Mouse (Mus musculus) ES-Bruce4 (cell line): ENCODE results near the gene Hcn2. TPM values are rescaled to one million over a fixed set of nuclear protein-coding genes. Genes with fewer than 3 reads are reported as not detected.

ENCODE experiments used
- H3K27ac ChIP-seq: 2 replicates; pipeline ENCODE4 v1.5.1; 2012; ENCODE audit warnings: low read length, inconsistent platforms; ENCODE audit not compliant: insufficient read depth
- H3K27me3 ChIP-seq: 2 replicates; pipeline ENCODE4 v1.6.1; 2012; ENCODE audit warnings: mild to moderate bottlenecking, low read length, inconsistent platforms; ENCODE audit not compliant: control insufficient read depth, poor library complexity, insufficient read depth, severe bottlenecking
- H3K36me3 ChIP-seq: 2 replicates; pipeline ENCODE4 v1.6.1; 2012; ENCODE audit warnings: inconsistent platforms, mild to moderate bottlenecking, low read length, moderate library complexity; ENCODE audit not compliant: control insufficient read depth, poor library complexity, insufficient read depth, severe bottlenecking
- H3K4me1 ChIP-seq: one replicate; pipeline ENCODE4 v1.8.1; 2011; ENCODE audit warnings: low read length; ENCODE audit not compliant: control insufficient read depth, insufficient read depth
- H3K4me3 ChIP-seq: 2 replicates; pipeline ENCODE4 v1.5.1; 2011; ENCODE audit warnings: low read depth, mild to moderate bottlenecking, low read length
- H3K9ac ChIP-seq: 2 replicates; pipeline ENCODE4 v1.6.1; 2012; ENCODE audit warnings: low read depth, mild to moderate bottlenecking, inconsistent platforms; ENCODE audit not compliant: poor library complexity, severe bottlenecking
- H3K9me3 ChIP-seq: replicated peaks from 2 replicates; pipeline ENCODE4 v1.6.1; 2012; ENCODE audit warnings: mild to moderate bottlenecking, low read length, inconsistent platforms; ENCODE audit not compliant: control insufficient read depth, poor library complexity, insufficient read depth, severe bottlenecking
- CTCF ChIP-seq: IDR thresholded peaks from one replicate; pipeline ENCODE4 v1.8.1; 2011; ENCODE audit warnings: low read depth, low read length
- EP300 ChIP-seq: IDR thresholded peaks from 2 replicates; pipeline ENCODE4 v1.6.1; 2011; ENCODE audit warnings: low read depth, low read length; ENCODE audit not compliant: insufficient read depth
- POLR2A ChIP-seq: IDR thresholded peaks from one replicate; pipeline ENCODE4 v1.8.1; 2011; ENCODE audit warnings: low read length; ENCODE audit not compliant: insufficient read depth
- polyA plus RNA-seq: library from polyadenylated mRNA; stranded (reverse); fragments of >200 nt; gene quantifications from 2 replicates; pipeline ENCODE4 v1.2.4, GENCODE M21; 2011; ENCODE audit warnings: low read depth; ENCODE audit not compliant: missing spikeins, insufficient read depth, insufficient read length

The Hcn2 gene
- polyA plus RNA-seq, 1 experiment, result 7.3 TPM

GRCm38 (mm10) chr10:79729357-79729965 lies 13.0 kb downstream of the Hcn2 start:
- no peak overlapping the region for H3K9ac ChIP-seq
- H3K27me3 ChIP-seq, result no peaks in the 10 kb centered on the region
- H3K4me1 ChIP-seq, result no peaks in the 10 kb centered on the region
- H3K27ac ChIP-seq, result no peak overlapping the region
- H3K4me3 ChIP-seq, result no peak overlapping the region
- no peak for TF ChIP-seq EP300
- TF ChIP-seq POLR2A, result no peak
- TF ChIP-seq CTCF, result no peak
- no peaks in the 10 kb centered on the region for H3K9me3 ChIP-seq
- no peaks in the 10 kb centered on the region for H3K36me3 ChIP-seq

- Histone ChIP-seq H3K4me1 (no peaks in the 10 kb centered on the region), H3K4me3 (no peak overlapping the region), H3K9me3 (peaks cover 6% of the 10 kb centered on the region), H3K27ac (no peak overlapping the region), H3K9ac (no peak overlapping the region), H3K27me3 (no peaks in the 10 kb centered on the region), H3K36me3 (0 out of 2 replicates have a peak, but pooled peaks cover under 1% of the 10 kb centered on the region)
- TF ChIP-seq CTCF (peak; percentile 81), EP300 (no peak), POLR2A (no peak)
Observed at GRCm38 (mm10) chr10:79732500-79732899, 16.1 kb downstream of the Hcn2 start.

- no peak overlapping the region for H3K9ac ChIP-seq
- peaks cover 10% of the 10 kb centered on the region for H3K36me3 ChIP-seq
- no peaks in the 10 kb centered on the region for H3K4me1 ChIP-seq
- no peak overlapping the region for H3K4me3 ChIP-seq
- H3K9me3 ChIP-seq, result peaks cover 19% of the 10 kb centered on the region
- no peak for TF ChIP-seq POLR2A
- TF ChIP-seq CTCF, result no peak
- TF ChIP-seq EP300, result no peak
- H3K27me3 ChIP-seq, result no peaks in the 10 kb centered on the region
- no peak overlapping the region for H3K27ac ChIP-seq
Observed at GRCm38 (mm10) chr10:79733847-79734246, 17.4 kb downstream of the Hcn2 start.

GRCm38 (mm10) chr10:79735361-79735760 lies 18.9 kb downstream of the Hcn2 start:
- Histone ChIP-seq H3K9me3 (peaks cover 35% of the 10 kb centered on the region), H3K9ac (peak overlapping the region; percentile 46), H3K27me3 (no peaks in the 10 kb centered on the region), H3K4me1 (no peaks in the 10 kb centered on the region), H3K4me3 (peak overlapping the region; percentile 40), H3K27ac (no peak overlapping the region), H3K36me3 (peaks cover 21% of the 10 kb centered on the region)
- no peak for TF ChIP-seq POLR2A
- TF ChIP-seq CTCF, result peak; percentile 26
- TF ChIP-seq EP300, result no peak

GRCm38 (mm10) chr10:79736706-79737105 lies 20.3 kb downstream of the Hcn2 start:
- Histone ChIP-seq H3K4me3 (no peak overlapping the region), H3K9ac (no peak overlapping the region), H3K27me3 (no peaks in the 10 kb centered on the region), H3K9me3 (peaks cover 48% of the 10 kb centered on the region), H3K36me3 (peaks cover 34% of the 10 kb centered on the region), H3K4me1 (no peaks in the 10 kb centered on the region), H3K27ac (no peak overlapping the region)
- TF ChIP-seq CTCF (no peak), POLR2A (no peak), EP300 (no peak)

- Histone ChIP-seq H3K27ac (no peak overlapping the region), H3K4me1 (no peaks in the 10 kb centered on the region), H3K36me3 (peaks cover 47% of the 10 kb centered on the region), H3K9ac (no peak overlapping the region), H3K4me3 (no peak overlapping the region), H3K27me3 (no peaks in the 10 kb centered on the region), H3K9me3 (peaks cover 54% of the 10 kb centered on the region)
- TF ChIP-seq POLR2A, result no peak
- TF ChIP-seq CTCF, result no peak
- TF ChIP-seq EP300, result no peak
Observed at GRCm38 (mm10) chr10:79738259-79738658, 21.8 kb downstream of the Hcn2 start.
